Mouse (Mus musculus): ENCODE measurements around the gene Rars2. TPM values are rescaled to one million over a fixed set of nuclear protein-coding genes. Genes with fewer than 3 reads are reported as not detected.

The Rars2 gene
- polyA plus RNA-seq, 1 experiment from 2014 or later, result 68.8 TPM

DNA sequence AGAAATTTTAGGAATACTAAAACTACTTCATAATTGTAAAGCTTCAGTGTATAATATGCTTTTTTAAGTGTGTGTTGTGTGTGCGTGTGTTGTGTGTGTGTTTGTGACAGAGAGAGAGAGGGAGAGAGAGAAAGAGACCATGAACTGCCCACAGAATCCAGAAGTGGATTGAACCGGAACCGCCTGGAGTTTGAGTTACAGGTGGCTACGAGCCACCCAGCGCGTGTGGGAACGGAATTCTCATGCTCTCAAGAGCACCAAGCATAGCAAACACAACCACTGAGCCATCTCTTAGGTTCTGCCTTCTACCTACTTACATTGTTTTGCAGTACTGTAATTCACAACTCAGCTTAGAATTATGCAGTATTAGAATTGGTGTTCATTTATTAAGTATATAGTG lies 19.4 kb downstream of the Rars2 start:
- Histone ChIP-seq H3K9me3 (replicated peaks; ENCODE audit: control insufficient read depth, low read length) (no peaks in the 10 kb centered on the region), H3K27me3 (ENCODE audit: control insufficient read depth, insufficient read depth, low read length) (no peaks in the 10 kb centered on the region), H3K36me3 (ENCODE audit: control insufficient read depth, insufficient read depth, low read length) (0 out of 2 replicates have a peak, but pooled peaks cover 2% of the 10 kb centered on the region), H3K4me2 (ENCODE audit: low read depth, low read length) (no peak overlapping the region), H3K27ac (ENCODE audit: low read length) (no peak overlapping the region), H3K4me1 (ENCODE audit: control insufficient read depth, insufficient read depth, low read length) (no peaks in the 10 kb centered on the region), H3K4me3 (replicated peaks; ENCODE audit: low read length) (no peak overlapping the region), H3K9ac (ENCODE audit: low read length) (no peak overlapping the region)
- 96% methylated on average over 7 of the region's 7 CpGs for WGBS
- no peak for ATAC-seq (ENCODE audit: insufficient read depth, low FRiP score)

DNA sequence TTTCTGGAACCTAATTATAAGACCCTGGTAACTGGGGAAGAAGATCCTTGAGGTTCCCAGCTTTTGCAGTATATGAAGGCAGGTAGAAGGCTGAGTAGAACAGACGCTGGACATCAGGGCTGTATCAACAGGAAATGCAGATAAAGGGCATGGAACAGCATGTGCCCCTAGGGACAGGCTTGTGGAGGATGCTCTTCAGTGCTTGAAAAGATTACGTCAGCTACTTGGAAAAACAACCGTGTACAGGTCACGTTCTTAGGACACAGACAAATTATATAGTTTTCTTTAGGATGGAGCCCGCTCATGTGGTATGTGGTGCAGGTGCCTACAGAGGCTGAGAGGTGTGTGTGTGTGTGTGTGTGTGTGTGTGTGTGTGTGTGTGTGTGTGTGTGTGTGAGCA lies 21.3 kb downstream of the Rars2 start:
- Histone ChIP-seq H3K4me1 (ENCODE audit: control insufficient read depth, insufficient read depth, low read length) (no peaks in the 10 kb centered on the region), H3K4me3 (replicated peaks; ENCODE audit: low read length) (no peak overlapping the region), H3K4me2 (ENCODE audit: low read depth, low read length) (no peak overlapping the region), H3K9me3 (replicated peaks; ENCODE audit: control insufficient read depth, low read length) (no peaks in the 10 kb centered on the region), H3K27ac (ENCODE audit: low read length) (no peak overlapping the region), H3K36me3 (ENCODE audit: control insufficient read depth, insufficient read depth, low read length) (peaks cover 13% of the 10 kb centered on the region; the same call in 1 of the 2 replicates), H3K9ac (ENCODE audit: low read length) (no peak overlapping the region), H3K27me3 (ENCODE audit: control insufficient read depth, insufficient read depth, low read length) (no peaks in the 10 kb centered on the region)
- 79% methylated on average over 5 of the region's 5 CpGs for WGBS
- no peak for ATAC-seq (ENCODE audit: insufficient read depth, low FRiP score)

DNA sequence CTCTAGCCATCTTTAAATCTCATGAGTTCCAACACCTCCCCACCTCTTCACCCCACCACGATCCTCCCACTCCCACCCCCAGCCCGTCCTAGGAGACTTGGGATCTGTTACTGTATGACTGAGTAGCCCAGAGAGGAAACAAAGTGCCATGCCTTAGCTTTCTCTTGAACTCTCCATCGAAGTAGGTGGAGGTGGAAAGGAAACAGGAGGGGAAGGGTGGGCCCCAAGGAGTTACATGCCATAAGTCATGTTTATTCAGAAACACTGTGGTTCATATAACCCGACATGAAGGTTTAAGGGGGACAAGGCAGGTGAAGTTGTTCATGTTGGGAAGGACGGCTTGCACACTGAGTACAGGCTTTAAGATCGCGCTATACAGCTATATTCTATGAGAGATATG lies 22.6 kb downstream of the Rars2 start:
- Histone ChIP-seq H3K4me3 (replicated peaks; ENCODE audit: low read length) (no peak overlapping the region), H3K9ac (ENCODE audit: low read length) (no peak overlapping the region), H3K9me3 (replicated peaks; ENCODE audit: control insufficient read depth, low read length) (no peaks in the 10 kb centered on the region), H3K4me1 (ENCODE audit: control insufficient read depth, insufficient read depth, low read length) (no peaks in the 10 kb centered on the region), H3K36me3 (ENCODE audit: control insufficient read depth, insufficient read depth, low read length) (peaks cover 11% of the 10 kb centered on the region; the same call in 1 of the 2 replicates), H3K4me2 (ENCODE audit: low read depth, low read length) (no peak overlapping the region), H3K27ac (ENCODE audit: low read length) (no peak overlapping the region), H3K27me3 (ENCODE audit: control insufficient read depth, insufficient read depth, low read length) (no peaks in the 10 kb centered on the region)
- no peak for ATAC-seq (ENCODE audit: insufficient read depth, low FRiP score)
- WGBS, result 86% methylated on average over 7 of the region's 7 CpGs

DNA sequence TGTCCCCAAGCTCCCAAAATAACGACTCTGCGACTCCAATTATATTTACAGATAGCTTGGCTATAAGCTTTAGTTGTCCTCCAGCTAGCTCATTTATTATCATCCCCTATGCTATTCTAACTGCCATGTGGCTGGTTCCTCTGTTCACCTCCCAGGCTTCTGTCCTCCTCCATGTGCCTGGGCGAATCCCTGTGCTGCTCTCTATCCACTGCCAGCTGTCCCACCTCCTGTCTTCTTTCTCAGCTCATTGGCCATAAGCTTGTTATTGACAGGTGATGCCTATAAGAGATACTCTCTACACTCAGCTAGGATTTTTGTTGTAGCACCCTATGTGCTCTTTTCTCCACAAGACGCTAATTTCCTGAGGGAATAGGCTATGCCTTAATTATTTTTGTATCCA lies 23.1 kb downstream of the Rars2 start:
- 84% methylated on average over 4 of the region's 4 CpGs for WGBS
- Histone ChIP-seq H3K9ac (ENCODE audit: low read length) (no peak overlapping the region), H3K27me3 (ENCODE audit: control insufficient read depth, insufficient read depth, low read length) (no peaks in the 10 kb centered on the region), H3K4me1 (ENCODE audit: control insufficient read depth, insufficient read depth, low read length) (no peaks in the 10 kb centered on the region), H3K36me3 (ENCODE audit: control insufficient read depth, insufficient read depth, low read length) (peaks cover 11% of the 10 kb centered on the region; the same call in 1 of the 2 replicates), H3K9me3 (replicated peaks; ENCODE audit: control insufficient read depth, low read length) (no peaks in the 10 kb centered on the region), H3K4me2 (ENCODE audit: low read depth, low read length) (no peak overlapping the region), H3K27ac (ENCODE audit: low read length) (no peak overlapping the region), H3K4me3 (replicated peaks; ENCODE audit: low read length) (no peak overlapping the region)
- ATAC-seq (ENCODE audit: insufficient read depth, low FRiP score), result no peak

DNA sequence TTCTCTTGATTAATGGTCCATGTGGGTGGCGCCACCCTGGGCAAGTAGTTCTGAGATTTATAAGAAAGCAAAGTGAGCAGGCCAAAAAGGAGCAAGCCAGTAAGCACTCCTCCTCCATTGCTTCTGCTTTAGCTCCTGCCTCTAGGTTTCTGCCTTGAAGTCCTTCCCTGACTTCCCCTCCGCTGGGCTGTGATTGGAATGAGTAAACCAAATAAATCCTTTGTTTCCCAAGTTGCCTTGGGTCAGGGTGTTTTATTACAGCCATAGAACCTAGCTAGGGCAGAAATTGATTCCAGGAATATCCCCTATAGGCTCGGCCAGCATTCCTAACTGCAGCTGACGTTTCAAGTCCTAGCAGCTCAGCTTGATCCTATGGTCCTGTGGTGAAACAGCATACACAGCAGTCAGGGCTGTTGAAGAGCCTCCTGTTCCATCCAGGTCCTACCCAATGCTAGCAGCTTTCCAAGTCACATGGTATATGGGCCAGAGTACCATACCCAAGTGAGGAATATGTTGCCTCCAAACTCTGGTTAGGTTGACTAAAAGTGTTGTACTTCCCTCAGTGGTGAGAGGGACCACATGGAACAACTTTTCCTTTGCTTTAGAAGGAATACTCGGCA lies 25.1 kb downstream of the Rars2 start:
- H3K27me3 ChIP-seq (ENCODE audit: control insufficient read depth, insufficient read depth, low read length), result no peaks in the 10 kb centered on the region
- ATAC-seq (ENCODE audit: insufficient read depth, low FRiP score), result no peak
- H3K9ac ChIP-seq (ENCODE audit: low read length), result no peak overlapping the region
- no peak overlapping the region for H3K4me2 ChIP-seq (ENCODE audit: low read depth, low read length)
- no peak overlapping the region for H3K27ac ChIP-seq (ENCODE audit: low read length)
- H3K9me3 ChIP-seq (replicated peaks; ENCODE audit: control insufficient read depth, low read length), result no peaks in the 10 kb centered on the region
- no peaks in the 10 kb centered on the region for H3K4me1 ChIP-seq (ENCODE audit: control insufficient read depth, insufficient read depth, low read length)
- H3K36me3 ChIP-seq (ENCODE audit: control insufficient read depth, insufficient read depth, low read length), result peaks cover 11% of the 10 kb centered on the region; the same call in 1 of the 2 replicates
- 77% methylated on average over 5 of the region's 5 CpGs for WGBS
- H3K4me3 ChIP-seq (replicated peaks; ENCODE audit: low read length), result no peak overlapping the region

DNA sequence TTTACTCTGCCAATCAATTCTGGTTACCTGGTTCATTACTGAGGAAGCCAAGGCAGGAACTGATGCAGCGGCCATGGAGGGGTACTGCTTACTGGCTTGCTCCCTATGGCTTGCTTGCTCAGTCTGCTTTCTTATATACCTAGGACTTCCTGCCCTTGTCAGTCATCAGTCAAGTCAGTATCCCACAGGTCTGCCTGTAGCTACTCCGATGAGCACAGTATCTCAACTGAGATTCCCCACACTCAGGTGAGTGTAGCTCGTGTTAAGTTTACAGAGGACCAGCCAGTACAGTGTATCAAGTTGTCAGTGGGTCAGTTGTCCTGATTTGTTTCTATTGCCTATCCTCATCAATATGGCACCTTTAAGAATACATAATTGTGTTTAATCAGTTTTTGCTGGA lies 26.0 kb downstream of the Rars2 start:
- Histone ChIP-seq H3K36me3 (ENCODE audit: control insufficient read depth, insufficient read depth, low read length) (peaks cover 11% of the 10 kb centered on the region; the same call in 1 of the 2 replicates), H3K9ac (ENCODE audit: low read length) (no peak overlapping the region), H3K27ac (ENCODE audit: low read length) (no peak overlapping the region), H3K4me3 (replicated peaks; ENCODE audit: low read length) (no peak overlapping the region), H3K4me2 (ENCODE audit: low read depth, low read length) (no peak overlapping the region), H3K9me3 (replicated peaks; ENCODE audit: control insufficient read depth, low read length) (no peaks in the 10 kb centered on the region), H3K4me1 (ENCODE audit: control insufficient read depth, insufficient read depth, low read length) (no peaks in the 10 kb centered on the region), H3K27me3 (ENCODE audit: control insufficient read depth, insufficient read depth, low read length) (no peaks in the 10 kb centered on the region)
- no peak for ATAC-seq (ENCODE audit: insufficient read depth, low FRiP score)
- 94% methylated on average over 3 of the region's 3 CpGs for WGBS

DNA sequence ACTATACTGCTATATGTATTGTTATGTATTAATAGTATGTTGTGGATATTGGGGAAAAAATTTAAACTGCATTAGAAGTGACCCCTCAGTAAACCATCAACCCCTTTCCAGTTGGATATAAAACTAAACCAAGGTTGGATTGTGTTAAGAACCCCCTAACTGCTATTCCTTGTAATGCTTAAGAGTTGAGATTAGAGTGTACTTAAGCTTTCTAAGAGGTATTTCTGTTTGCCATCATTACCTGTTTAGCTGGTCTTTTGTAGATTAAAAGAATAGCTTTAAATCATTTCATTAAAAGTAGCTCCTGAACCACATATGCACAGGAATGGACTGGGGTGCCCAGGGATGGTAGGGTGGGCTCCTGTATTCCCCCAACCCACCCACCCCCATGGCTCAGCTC lies 30.0 kb downstream of the Rars2 start:
- H3K4me2 ChIP-seq (ENCODE audit: low read depth, low read length), result no peak overlapping the region
- peaks cover 14% of the 10 kb centered on the region; the same call in 1 of the 2 replicates for H3K36me3 ChIP-seq (ENCODE audit: control insufficient read depth, insufficient read depth, low read length)

DNA sequence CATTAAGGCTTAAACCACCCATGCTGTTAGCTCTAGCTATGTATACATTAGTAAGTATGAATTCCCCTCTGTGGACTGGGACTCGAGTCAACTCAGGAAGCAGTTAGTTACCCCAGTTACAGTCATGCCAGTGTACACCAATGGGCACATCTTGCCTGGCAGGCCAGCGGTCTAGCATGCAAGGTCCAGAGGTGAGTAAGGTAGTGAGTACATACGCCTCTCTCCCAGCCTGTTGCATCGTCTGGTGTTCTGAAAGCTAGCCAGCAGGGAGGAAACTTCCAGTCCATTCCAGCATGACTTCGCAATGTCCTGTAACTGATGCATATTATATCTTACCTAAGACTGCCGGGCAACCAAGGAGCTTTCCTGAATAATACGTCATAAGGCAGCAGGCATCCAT lies 38.4 kb downstream of the Rars2 start:
- no peaks in the 10 kb centered on the region for H3K4me1 ChIP-seq (ENCODE audit: control insufficient read depth, insufficient read depth, low read length)
- no peak overlapping the region for H3K4me2 ChIP-seq (ENCODE audit: low read depth, low read length)
- 87% methylated on average over 7 of the region's 7 CpGs for WGBS
- no peak overlapping the region for H3K9ac ChIP-seq (ENCODE audit: low read length)
- no peak for ATAC-seq (ENCODE audit: insufficient read depth, low FRiP score)
- H3K36me3 ChIP-seq (ENCODE audit: control insufficient read depth, insufficient read depth, low read length), result peaks cover 19% of the 10 kb centered on the region
- no peaks in the 10 kb centered on the region for H3K9me3 ChIP-seq (replicated peaks; ENCODE audit: control insufficient read depth, low read length)
- H3K27me3 ChIP-seq (ENCODE audit: control insufficient read depth, insufficient read depth, low read length), result no peaks in the 10 kb centered on the region
- H3K27ac ChIP-seq (ENCODE audit: low read length), result no peak overlapping the region
- no peak overlapping the region for H3K4me3 ChIP-seq (replicated peaks; ENCODE audit: low read length)

More for the DNA sequence above, 30.0 kb downstream of the Rars2 start:
- no peaks in the 10 kb centered on the region for H3K27me3 ChIP-seq (ENCODE audit: control insufficient read depth, insufficient read depth, low read length)
- H3K27ac ChIP-seq (ENCODE audit: low read length), result no peak overlapping the region
- no peaks in the 10 kb centered on the region for H3K9me3 ChIP-seq (replicated peaks; ENCODE audit: control insufficient read depth, low read length)
- H3K4me3 ChIP-seq (replicated peaks; ENCODE audit: low read length), result no peak overlapping the region
- H3K9ac ChIP-seq (ENCODE audit: low read length), result no peak overlapping the region
- no peaks in the 10 kb centered on the region for H3K4me1 ChIP-seq (ENCODE audit: control insufficient read depth, insufficient read depth, low read length)
- ATAC-seq (ENCODE audit: insufficient read depth, low FRiP score), result no peak

DNA sequence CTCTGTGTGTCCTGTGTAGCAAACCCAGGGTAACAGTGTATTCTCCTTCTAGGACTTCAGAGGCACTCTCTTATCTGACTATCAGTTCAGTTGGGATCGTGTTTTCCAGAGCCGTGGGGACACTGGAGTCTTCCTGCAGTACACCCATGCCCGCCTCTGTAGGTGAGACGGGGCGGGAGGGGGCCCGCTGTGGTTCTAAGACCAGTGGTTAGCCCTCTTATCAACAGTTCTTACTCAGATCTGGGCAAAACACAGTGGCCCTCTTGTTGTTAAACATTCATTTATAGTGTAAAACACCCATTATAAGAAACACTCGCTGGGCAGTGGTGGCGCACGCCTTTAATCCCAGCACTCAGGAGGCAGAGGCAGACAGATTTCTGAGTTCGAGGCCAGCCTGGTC lies 41.3 kb downstream of the Rars2 start:
- Histone ChIP-seq H3K27ac (ENCODE audit: low read length) (no peak overlapping the region), H3K4me2 (ENCODE audit: low read depth, low read length) (no peak overlapping the region), H3K9me3 (replicated peaks; ENCODE audit: control insufficient read depth, low read length) (no peaks in the 10 kb centered on the region), H3K4me3 (replicated peaks; ENCODE audit: low read length) (no peak overlapping the region), H3K4me1 (ENCODE audit: control insufficient read depth, insufficient read depth, low read length) (no peaks in the 10 kb centered on the region), H3K36me3 (ENCODE audit: control insufficient read depth, insufficient read depth, low read length) (peaks cover 27% of the 10 kb centered on the region), H3K9ac (ENCODE audit: low read length) (no peak overlapping the region), H3K27me3 (ENCODE audit: control insufficient read depth, insufficient read depth, low read length) (no peaks in the 10 kb centered on the region)
- 94% methylated on average over 10 of the region's 10 CpGs for WGBS
- no peak for ATAC-seq (ENCODE audit: insufficient read depth, low FRiP score)

All from stomach, embryonic 16.5 days (tissue).